Mouse (Mus musculus) embryonic facial prominence, embryonic 11.5 days (tissue): Measurements from ENCODE around the gene Aqp11. TPM values are rescaled to one million over a fixed set of nuclear protein-coding genes. Genes with fewer than 3 reads are reported as not detected.
A peak's percentile ranks its signal among the peaks of the same experiment; 100 is the strongest.

Source experiments
- ATAC-seq: fragments of 200-750 bp; cut with Nextera tagmentation; replicated peaks from 2 replicates; pipeline ENCODE4 v1.8.0; 2017; ENCODE audit warnings: low read depth; ENCODE audit not compliant: insufficient number of reproducible peaks, low FRiP score, low TSS enrichment
- DNase-seq: peaks from one replicate; pipeline ENCODE4 v3.0.0-alpha.2; 2015; ENCODE audit warnings: low spot score
- H3K27ac ChIP-seq: fragments of 300-500 bp; sonication (generic); replicated peaks from 2 replicates; pipeline ENCODE4 v1.5.1; 2014; ENCODE audit warnings: mild to moderate bottlenecking, low read depth, low read length, control low read depth
- H3K27me3 ChIP-seq: fragments of 300-500 bp; sonication (generic); 2 replicates; pipeline ENCODE4 v1.6.1; 2014; ENCODE audit warnings: mild to moderate bottlenecking, low read length, moderate library complexity, mixed read lengths; ENCODE audit not compliant: control insufficient read depth, insufficient read depth
- H3K36me3 ChIP-seq: fragments of 300-500 bp; sonication (generic); replicated peaks from 2 replicates; pipeline ENCODE4 v1.6.1; 2014; ENCODE audit warnings: low read depth, mild to moderate bottlenecking, low read length, moderate library complexity, mixed read lengths; ENCODE audit not compliant: control insufficient read depth, insufficient read depth
- H3K4me1 ChIP-seq: fragments of 300-500 bp; sonication (generic); 2 replicates; pipeline ENCODE4 v1.6.1; 2014; ENCODE audit warnings: low read length, mixed read lengths; ENCODE audit not compliant: control insufficient read depth, insufficient read depth
- H3K4me2 ChIP-seq: fragments of 300-500 bp; sonication (generic); 2 replicates; pipeline ENCODE4 v1.6.1; 2014; ENCODE audit warnings: low read depth, mild to moderate bottlenecking, control low read depth, low read length, moderate library complexity
- H3K4me3 ChIP-seq: fragments of 300-500 bp; sonication (generic); 2 replicates; pipeline ENCODE4 v1.5.1; 2014; ENCODE audit warnings: low read depth, low read length, control low read depth
- H3K9ac ChIP-seq: fragments of 300-500 bp; sonication (generic); replicated peaks from 2 replicates; pipeline ENCODE4 v1.6.1; 2014; ENCODE audit warnings: mild to moderate bottlenecking, control low read depth, low read length
- H3K9me3 ChIP-seq: fragments of 300-500 bp; sonication (generic); replicated peaks from 2 replicates; pipeline ENCODE4 v1.6.1; 2016; ENCODE audit warnings: mild to moderate bottlenecking, low read length, inconsistent platforms, mixed read lengths; ENCODE audit not compliant: control insufficient read depth
- WGBS: fragments of 180-500 bp; shearing (Covaris S2); extraction: QIAGEN DNeasy Blood & Tissue Kit; methylation state at CpG from one replicate; pipeline ENCODE4 v1.1.7; 2014; 5-methylcytosine and 5-hydroxymethylcytosine counted together
- polyA plus RNA-seq: library from polyadenylated mRNA; unstranded; fragments of >200 nt; fragmentation: Nextera tagmentation; extraction: Ambion mirVana; gene quantifications from 2 replicates; pipeline ENCODE4 v1.2.1, GENCODE M21; 2014

Aqp11 gene
- polyA plus RNA-seq, 1 experiment from 2014 or later = 3.7 TPM

GRCm38 (mm10) chr7:97728666-97729614 lies 9.1 kb downstream of the Aqp11 start:
- 0 out of 2 replicates have a peak, but pooled peaks have one; percentile 8 for ATAC-seq
- no peaks in the 10 kb centered on the region for H3K9me3 ChIP-seq
- H3K9ac ChIP-seq = no peak overlapping the region
- WGBS = 56% methylated on average over 14 of the region's 14 CpGs
- H3K4me3 ChIP-seq = no peak overlapping the region
- H3K27me3 ChIP-seq = no peaks in the 10 kb centered on the region
- H3K4me2 ChIP-seq = no peak overlapping the region
- H3K36me3 ChIP-seq = no peaks in the 10 kb centered on the region
- H3K27ac ChIP-seq = no peak overlapping the region
- H3K4me1 ChIP-seq = no peaks in the 10 kb centered on the region
- DNase-seq = no peak

- H3K27me3 ChIP-seq = no peaks in the 10 kb centered on the region
- H3K36me3 ChIP-seq = no peaks in the 10 kb centered on the region
Observed at GRCm38 (mm10) chr7:97726778-97727177, 11.3 kb downstream of the Aqp11 start.

GRCm38 (mm10) chr7:97726080-97726479 lies 12.0 kb downstream of the Aqp11 start:
- Histone ChIP-seq H3K27me3 (no peaks in the 10 kb centered on the region), H3K36me3 (no peaks in the 10 kb centered on the region), H3K4me1 (no peaks in the 10 kb centered on the region), H3K4me3 (no peak overlapping the region), H3K27ac (no peak overlapping the region), H3K4me2 (no peak overlapping the region), H3K9me3 (no peaks in the 10 kb centered on the region), H3K9ac (no peak overlapping the region)
- DNase-seq (no peak), ATAC-seq (no peak)
- 84% methylated on average over 7 of the region's 7 CpGs for WGBS

More at GRCm38 (mm10) chr7:97726778-97727177, 11.3 kb downstream of the Aqp11 start:
- ATAC-seq (no peak), DNase-seq (no peak)
- Histone ChIP-seq H3K27ac (no peak overlapping the region), H3K9me3 (no peaks in the 10 kb centered on the region), H3K4me2 (no peak overlapping the region), H3K9ac (no peak overlapping the region), H3K4me1 (no peaks in the 10 kb centered on the region), H3K4me3 (no peak overlapping the region)
- 76% methylated on average over 7 of the region's 7 CpGs for WGBS

- H3K9ac ChIP-seq = no peak overlapping the region
- H3K27me3 ChIP-seq = no peaks in the 10 kb centered on the region
- H3K4me2 ChIP-seq = no peak overlapping the region
- whole genome bisulfite sequencing = 92% methylated on average over 6 of the region's 6 CpGs
- H3K4me1 ChIP-seq = no peaks in the 10 kb centered on the region
- no peaks in the 10 kb centered on the region for H3K9me3 ChIP-seq
- no peak overlapping the region for H3K27ac ChIP-seq
- ATAC-seq (no peak), DNase-seq (no peak)
- no peak overlapping the region for H3K4me3 ChIP-seq
- no peaks in the 10 kb centered on the region for H3K36me3 ChIP-seq
Observed at GRCm38 (mm10) chr7:97725401-97725800, 12.7 kb downstream of the Aqp11 start.

- no peak overlapping the region for H3K27ac ChIP-seq
- ATAC-seq = no peak
- no peak overlapping the region for H3K4me2 ChIP-seq
- no peak for DNase-seq
- H3K4me1 ChIP-seq = no peaks in the 10 kb centered on the region
- H3K9ac ChIP-seq = no peak overlapping the region
- no peaks in the 10 kb centered on the region; the same call in 1 of the 2 replicates for H3K36me3 ChIP-seq
- H3K9me3 ChIP-seq = no peaks in the 10 kb centered on the region
- H3K4me3 ChIP-seq = no peak overlapping the region
- WGBS = 85% methylated on average over 11 of the region's 11 CpGs
- no peaks in the 10 kb centered on the region for H3K27me3 ChIP-seq
Observed at GRCm38 (mm10) chr7:97723646-97724538, 14.2 kb downstream of the Aqp11 start.

- Histone ChIP-seq H3K9ac (no peak overlapping the region), H3K27me3 (no peaks in the 10 kb centered on the region), H3K4me3 (no peak overlapping the region), H3K9me3 (no peaks in the 10 kb centered on the region), H3K4me1 (no peaks in the 10 kb centered on the region), H3K27ac (no peak overlapping the region), H3K36me3 (no peaks in the 10 kb centered on the region; the same call in none of the 2 replicates), H3K4me2 (no peak overlapping the region)
- 91% methylated on average over 7 of the region's 7 CpGs for WGBS
- DNase-seq (no peak), ATAC-seq (0 out of 2 replicates have a peak, but pooled peaks have one; percentile 18)
Observed at GRCm38 (mm10) chr7:97722278-97722918, 15.7 kb downstream of the Aqp11 start.

- Histone ChIP-seq H3K4me2 (no peak overlapping the region), H3K36me3 (peaks cover 4% of the 10 kb centered on the region), H3K27me3 (no peaks in the 10 kb centered on the region), H3K9ac (no peak overlapping the region), H3K4me3 (no peak overlapping the region), H3K4me1 (no peaks in the 10 kb centered on the region), H3K27ac (no peak overlapping the region), H3K9me3 (no peaks in the 10 kb centered on the region)
- WGBS = 83% methylated on average over 5 of the region's 5 CpGs
- ATAC-seq (no peak), DNase-seq (no peak)
Observed at GRCm38 (mm10) chr7:97720109-97720508, 18.0 kb downstream of the Aqp11 start.
